Mouse (Mus musculus) frontal cortex, adult (tissue): Measurements from ENCODE around the gene Vamp1.

ENCODE experiments used
- ATAC-seq: cut with Nextera tagmentation; 2 replicates; pipeline ENCODE4 v1.9.2; 2017; ENCODE audit warnings: mild to moderate bottlenecking, moderate library complexity, mixed read lengths; ENCODE audit not compliant: low TSS enrichment

The Vamp1 gene

DNA sequence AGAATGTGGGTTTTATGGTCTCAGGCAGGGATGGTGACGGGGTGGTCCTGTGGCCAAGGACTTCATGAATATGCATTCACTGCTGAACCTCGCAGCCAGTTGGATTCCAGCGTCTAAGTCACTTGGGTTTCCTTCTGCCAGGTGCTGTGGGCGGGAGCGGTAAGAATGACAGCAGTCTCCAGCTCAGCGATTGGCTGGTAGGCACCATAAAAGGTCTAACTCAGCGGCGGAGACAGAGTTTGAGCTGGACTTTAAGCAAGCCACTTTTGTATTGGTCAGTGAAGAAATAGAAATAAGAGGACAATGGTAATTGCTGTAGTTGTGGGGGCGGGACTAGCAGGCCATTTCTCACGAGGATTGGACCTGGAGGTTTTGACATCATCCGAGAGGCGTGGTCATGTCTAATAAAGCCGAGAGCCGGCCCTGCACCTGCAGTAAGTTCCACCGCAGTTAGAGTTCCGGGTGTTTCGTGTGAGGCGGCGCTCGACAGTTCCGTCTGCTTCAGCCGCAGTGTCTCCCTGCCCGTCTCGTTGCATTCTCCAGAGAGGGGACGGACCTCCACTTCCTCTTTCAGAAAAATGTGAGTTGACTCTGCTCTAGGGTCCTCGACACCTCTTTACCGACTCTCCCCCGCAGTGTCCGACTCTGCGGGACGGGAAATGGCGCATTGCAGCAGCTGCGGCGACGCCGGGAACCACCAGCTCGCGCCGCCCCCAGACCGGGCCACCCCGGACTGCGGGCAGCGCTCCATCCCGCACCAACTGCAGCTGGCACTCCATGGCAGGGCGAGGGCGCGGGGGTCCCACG is at the start of gene Vamp1:
Vamp1 (plus strand) TSS at position 404 of the 807 bp plus-strand sequence.
- peak; percentile 89 for ATAC-seq

DNA sequence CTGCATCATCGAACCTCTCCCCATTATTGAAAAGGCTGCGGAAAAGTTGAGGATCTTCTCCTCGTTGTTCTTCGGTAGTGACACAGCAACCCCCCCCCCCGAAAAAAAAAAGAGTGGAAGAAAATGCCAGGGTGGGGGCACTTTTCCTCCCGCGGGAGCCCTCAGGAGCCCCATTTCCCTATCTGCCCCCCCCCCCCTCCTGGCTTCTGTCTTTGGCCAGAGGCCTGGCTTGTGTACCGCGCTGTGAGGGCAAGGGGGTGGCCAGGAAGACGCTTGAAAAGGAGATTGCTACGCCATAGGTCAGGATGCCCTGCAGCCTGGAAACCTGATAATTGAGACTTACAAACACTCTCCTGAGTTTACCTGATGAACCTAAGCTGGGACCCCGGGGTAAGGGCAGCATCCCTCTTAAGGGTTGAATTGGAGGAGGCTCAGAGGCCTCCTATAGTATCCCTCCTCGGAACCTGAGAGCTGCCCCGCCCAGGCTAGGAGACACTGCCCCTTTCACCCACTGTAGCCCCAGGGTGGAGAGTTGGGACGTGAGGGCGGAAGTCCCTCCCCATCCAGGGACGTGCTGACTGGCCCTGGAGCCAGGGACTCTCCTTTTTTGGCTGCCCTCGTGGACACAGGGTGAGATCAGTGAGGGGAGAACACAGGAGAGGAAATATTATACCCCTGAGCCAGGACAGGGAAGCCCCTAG is 49.1 kb upstream of the Vamp1 start, which contains the start of gene Gapdh:
Gapdh (minus strand) TSS at position 417 of the 701 bp plus-strand sequence.
- ATAC-seq: peak; percentile 4

- 0 out of 2 replicates have a peak, but pooled peaks have one; percentile 15 for ATAC-seq
Observed at GRCm38 (mm10) chr6:125166861-125167650, 48.3 kb upstream of the Vamp1 start.

DNA sequence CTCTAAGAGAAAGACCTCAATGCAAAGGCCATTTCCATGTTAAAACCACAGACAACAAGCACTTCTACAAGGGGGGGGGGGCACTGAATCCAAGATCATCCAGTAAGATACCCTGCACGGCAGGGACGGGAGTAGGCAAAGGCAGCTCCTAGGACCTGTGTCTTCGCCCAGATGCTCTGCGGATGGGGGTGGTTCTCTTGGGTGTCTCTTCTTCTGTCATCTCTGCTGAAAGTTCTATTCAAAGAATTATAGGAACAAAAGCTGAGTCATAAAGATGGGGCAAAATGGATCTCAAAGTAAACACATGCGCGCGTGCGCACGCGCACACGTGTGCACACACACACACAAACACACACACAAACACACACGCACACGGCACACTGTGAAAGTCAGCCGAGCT is 47.3 kb upstream of the Vamp1 start:
- ATAC-seq: 0 out of 2 replicates have a peak, but pooled peaks have one; percentile 10

DNA sequence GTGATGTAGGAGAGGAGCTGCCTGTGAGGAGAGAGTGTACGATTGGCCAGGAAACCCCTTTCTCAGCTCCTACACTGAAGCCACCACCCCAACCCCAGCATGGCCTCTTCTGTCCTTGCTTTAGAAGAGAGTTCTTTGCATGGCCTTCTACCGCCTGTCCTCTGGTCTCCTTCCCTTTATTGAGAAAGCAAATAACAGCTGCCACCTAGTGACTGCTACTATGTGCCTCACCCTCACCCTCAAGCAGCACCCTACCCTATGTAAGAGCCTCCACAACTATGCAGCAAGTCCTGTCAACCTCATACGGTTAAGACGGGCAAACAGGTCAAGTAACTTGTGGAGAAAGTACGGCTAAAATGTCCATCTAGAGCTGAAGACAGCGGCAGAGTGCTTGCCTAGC is 45.2 kb upstream of the Vamp1 start:
- no peak for ATAC-seq

GRCm38 (mm10) chr6:125172474-125172873 is 42.9 kb upstream of the Vamp1 start:
- no peak for ATAC-seq

GRCm38 (mm10) chr6:125173256-125173655 is 42.1 kb upstream of the Vamp1 start:
- no peak for ATAC-seq

DNA sequence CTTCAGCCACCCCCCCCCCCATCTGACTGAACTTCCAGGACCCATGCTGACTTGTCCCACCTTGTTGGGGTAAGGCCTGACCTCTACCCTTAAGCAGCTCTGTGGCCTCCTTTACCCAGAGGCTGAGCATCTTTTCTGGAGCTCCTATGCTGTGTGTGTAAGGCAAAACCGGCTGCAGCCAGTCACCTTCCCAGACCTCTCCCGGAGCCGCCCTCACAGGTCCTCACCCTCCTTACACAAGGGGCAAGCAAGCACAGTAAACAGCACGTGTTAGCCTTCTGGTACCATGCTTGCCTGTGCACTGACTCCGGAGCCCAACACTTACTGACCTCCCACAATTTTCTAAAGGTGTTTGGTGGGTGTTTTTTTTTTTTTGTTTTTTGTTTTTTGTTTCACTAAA is 39.9 kb upstream of the Vamp1 start:
- ATAC-seq: no peak

DNA sequence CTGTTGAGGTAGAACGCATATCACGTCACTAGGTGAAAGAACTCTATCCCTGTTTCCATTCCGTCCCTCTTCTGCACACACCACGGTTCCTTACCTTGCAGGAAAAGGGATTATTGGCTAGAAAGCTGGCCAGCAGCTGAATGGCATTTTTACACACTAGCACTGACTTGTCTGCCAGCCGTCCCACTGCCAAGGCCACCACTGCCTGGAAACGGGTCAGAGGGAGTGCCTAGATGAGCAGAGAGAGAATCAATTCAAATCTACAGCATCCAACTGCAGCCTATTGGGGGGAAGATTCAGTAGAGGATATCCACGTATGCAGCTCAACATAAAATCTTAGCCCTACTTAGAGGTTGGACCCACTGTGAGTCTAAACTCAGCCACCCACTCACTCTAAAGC is 35.8 kb upstream of the Vamp1 start:
- ATAC-seq: no peak

GRCm38 (mm10) chr6:125182133-125182532 is 33.2 kb upstream of the Vamp1 start:
- peak; percentile 53; the same call in 1 of the 2 replicates for ATAC-seq

GRCm38 (mm10) chr6:125186203-125186602 is 29.1 kb upstream of the Vamp1 start:
- ATAC-seq: no peak

- no peak for ATAC-seq
Observed at GRCm38 (mm10) chr6:125190816-125191215, 24.5 kb upstream of the Vamp1 start.

DNA sequence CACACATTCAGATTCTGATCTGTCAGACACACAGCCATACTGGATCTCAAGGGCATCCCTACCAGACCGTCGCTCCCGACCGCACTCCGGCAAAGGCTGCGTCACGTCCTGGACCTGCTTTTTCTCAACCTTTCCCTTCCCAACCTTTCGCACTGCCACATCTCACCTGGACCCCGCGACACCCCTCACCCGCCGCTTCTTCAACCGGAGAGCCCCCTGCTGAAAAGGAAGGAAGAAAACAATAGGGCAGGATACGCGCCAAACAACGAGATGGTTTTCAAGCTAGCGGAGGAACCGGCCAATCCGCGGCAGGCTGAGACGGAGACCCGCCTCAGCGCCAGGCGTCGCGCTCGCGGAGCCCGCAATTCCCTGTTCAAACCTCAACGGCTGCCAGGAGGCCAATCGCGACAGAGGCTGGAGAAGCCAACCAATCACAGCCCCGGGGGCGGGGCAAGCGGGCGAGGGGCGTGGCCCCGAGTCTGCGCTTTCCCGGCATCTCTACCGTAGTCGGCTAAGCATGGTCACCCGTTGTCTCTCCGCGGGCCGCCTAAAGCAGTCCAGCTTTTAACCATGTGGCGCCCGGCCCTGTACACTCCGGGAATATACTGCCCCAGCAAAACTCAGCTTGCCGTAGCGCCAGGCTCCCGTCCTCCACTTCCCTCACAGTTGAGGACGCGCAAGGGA is 23.9 kb upstream of the Vamp1 start, which contains the start of the genes Ncapd2 and Mrpl51:
Ncapd2 (minus strand) TSS at position 370 of the 684 bp plus-strand sequence.
Mrpl51 (plus strand) TSS at position 470 of the 684 bp plus-strand sequence.
- peak; percentile 96 for ATAC-seq

- peak; percentile 90 for ATAC-seq
Observed at GRCm38 (mm10) chr6:125192016-125192714, 23.2 kb upstream of the Vamp1 start.

DNA sequence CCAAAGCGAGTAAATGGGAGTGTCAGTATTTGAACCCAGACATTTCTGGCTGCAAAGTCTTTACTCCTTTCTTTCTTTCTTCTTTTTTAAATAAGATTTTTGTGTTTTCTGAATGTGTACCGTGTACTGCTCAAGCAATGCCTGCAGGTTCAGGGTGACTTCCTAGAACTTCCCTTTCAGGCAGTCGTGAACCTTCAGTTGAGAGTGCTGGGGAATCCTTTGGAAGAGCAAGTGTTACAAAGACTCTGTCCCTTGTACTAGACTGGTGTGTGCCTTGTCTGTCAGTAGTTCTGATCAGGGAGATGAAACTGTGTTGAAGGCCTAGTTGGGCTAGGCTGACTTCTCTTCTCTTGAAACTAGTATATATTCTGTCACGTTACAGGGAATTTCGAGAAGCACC is 22.5 kb upstream of the Vamp1 start:
- no peak for ATAC-seq

DNA sequence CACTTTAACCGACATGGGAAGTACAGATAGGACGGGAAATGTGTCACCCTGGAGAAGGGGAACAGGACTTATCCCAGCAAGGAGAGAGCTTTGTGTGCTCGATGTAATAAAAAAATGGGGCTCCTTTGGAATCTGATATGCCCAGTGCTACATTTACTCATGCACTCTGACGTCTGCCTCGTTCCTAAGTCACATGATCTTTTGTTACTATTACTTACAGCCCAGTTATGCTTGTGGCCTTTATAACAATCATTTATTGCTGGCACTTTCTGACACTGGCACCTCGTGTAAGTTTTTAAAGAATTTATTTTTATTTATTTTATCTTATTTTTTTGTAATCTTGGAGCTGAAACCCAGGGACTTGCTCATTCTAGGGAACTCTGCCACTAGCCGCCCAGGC is 22.0 kb upstream of the Vamp1 start:
- ATAC-seq: no peak

DNA sequence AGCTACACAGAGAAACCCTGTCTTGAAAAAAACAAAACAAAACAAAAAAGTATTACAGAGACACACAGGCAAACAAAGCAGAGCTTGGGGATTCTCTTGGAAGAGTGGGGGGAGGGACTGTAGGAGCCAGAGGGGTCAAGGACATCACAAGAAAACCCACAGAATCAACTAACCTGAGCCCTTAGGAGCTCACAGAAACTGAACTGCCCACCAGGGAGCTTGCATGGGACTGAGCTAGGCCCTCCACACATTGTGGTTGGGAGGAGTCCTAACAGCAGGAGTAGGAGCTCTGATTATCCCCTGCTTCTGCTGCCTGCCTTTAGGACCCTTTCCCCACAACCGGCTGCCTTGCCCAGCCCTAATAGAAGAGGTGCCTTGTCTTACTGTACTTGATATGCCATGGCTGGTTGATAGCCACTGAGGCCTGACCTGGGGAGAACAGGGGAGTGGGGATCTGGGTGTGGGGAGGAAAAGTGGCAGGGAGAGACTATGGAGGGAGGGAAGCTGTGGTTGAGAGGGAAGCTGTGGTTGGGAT is 19.7 kb upstream of the Vamp1 start:
- no peak for ATAC-seq

DNA sequence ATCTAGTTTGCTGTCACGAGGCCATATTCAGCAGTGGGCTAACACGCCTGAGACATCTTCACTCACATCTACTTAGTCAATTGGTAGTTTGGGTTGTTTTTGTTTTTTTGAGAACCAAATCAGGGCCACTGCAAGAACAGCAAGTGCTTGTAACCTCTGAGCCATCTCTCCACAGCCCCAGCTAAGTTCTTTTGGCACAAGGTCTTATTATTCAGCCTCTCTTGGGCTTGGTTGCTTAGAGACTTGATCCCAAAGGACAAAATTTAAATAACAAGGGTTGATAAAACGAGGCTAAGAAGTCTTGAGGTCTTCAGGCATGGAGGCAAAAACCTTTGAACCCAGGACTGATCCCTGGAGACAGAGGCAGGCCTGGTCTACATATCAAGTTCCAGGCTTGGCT is 19.1 kb upstream of the Vamp1 start:
- no peak for ATAC-seq

DNA sequence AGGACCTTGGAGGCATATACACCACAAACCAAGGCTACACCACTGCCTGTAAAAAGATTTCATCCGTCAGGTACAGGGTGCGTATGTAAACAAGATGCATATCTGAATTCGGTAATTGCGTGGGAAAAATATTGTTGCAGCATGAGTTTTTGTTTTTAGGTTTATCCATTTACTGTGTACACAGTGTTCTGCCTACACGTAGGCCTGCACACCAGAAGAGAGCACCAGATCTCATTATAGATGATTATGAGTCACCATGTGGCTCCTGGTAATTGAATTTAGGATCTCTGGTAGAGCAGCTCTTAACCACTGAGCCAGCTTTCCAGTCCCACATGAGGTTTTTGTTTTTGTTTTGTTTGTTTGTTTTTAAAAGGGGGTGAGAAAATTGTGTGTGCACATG is 18.2 kb upstream of the Vamp1 start:
- ATAC-seq: peak; percentile 62; the same call in 1 of the 2 replicates

- ATAC-seq: no peak
Observed at GRCm38 (mm10) chr6:125210436-125210835, 4.9 kb upstream of the Vamp1 start.
